Mouse (Mus musculus): Measurements from ENCODE around the gene Tcf12. TPM values are rescaled to one million over a fixed set of nuclear protein-coding genes. Genes with fewer than 3 reads are reported as not detected.
A peak's percentile ranks its signal among the peaks of the same experiment; 100 is the strongest.

Gene Tcf12
- total and polyA plus RNA-seq, 2 experiments from 2014 or later = 37.4 to 122 TPM

DNA sequence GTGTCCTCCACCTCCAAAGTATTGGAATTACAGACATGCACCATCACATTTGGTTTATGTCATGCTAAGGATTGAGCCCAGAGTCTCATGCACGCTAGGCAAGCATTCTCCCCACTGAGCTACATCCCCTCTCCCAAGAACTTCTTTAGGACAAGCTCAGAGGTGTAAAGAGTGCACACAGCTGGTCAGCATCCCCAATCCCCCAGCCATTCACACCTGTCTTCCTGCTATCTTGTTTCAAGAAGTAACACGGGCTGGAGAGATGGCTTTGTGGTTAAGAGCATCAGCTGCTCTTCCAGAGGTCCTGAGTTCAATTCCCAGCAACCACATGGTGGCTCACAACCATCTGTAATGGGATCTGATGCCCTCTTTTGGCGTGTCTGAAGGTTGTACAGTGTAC is 295.6 kb downstream of the Tcf12 start:
- H3K9ac ChIP-seq (replicated peaks; ENCODE audit: low read length, poor library complexity, severe bottlenecking) = no peak overlapping the region
- no peak overlapping the region for H3K4me2 ChIP-seq (ENCODE audit: low read depth, low read length, poor library complexity, severe bottlenecking)
- ATAC-seq (ENCODE audit: low FRiP score) = no peak
- H3K36me3 ChIP-seq (ENCODE audit: insufficient read depth, low read length) = no peaks in the 10 kb centered on the region
- no peak overlapping the region for H3K27ac ChIP-seq (ENCODE audit: low read depth, low read length)
- no peaks in the 10 kb centered on the region for H3K27me3 ChIP-seq (ENCODE audit: insufficient read depth, low read length)
- no peak overlapping the region for H3K4me3 ChIP-seq (ENCODE audit: low read depth, low read length)
- DNase-seq (ENCODE audit: low spot score) = no peak
- no peaks in the 10 kb centered on the region for H3K9me3 ChIP-seq (ENCODE audit: low read length)
- TF ChIP-seq CTCF (IDR thresholded peaks at IDR 0.05) = no peak
- no peaks in the 10 kb centered on the region for H3K4me1 ChIP-seq (ENCODE audit: insufficient read depth, low read length)
- WGBS = 75% methylated on average over 3 of the region's 3 CpGs

DNA sequence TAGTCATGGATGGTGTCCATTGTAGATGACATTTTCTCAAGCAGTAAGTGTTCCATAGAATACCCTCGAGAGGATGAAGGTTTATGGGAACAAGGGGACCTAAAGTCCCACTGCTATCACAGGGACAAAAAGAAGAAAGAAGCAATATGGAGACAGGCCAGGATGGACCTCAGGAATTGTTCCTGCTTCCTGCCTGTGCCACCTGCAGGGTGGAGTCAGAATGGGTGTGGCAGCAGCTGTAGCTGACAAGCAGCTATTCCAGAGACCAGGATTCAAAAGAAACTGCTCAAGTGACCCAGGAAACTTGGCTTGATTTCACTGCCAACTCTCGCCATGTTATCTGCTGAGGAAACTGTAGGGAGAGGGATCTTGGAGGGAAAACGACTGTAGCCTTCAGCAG is 298.1 kb downstream of the Tcf12 start:
- ATAC-seq (ENCODE audit: low FRiP score) = no peak
- no peak for DNase-seq (ENCODE audit: low spot score)
- H3K9me3 ChIP-seq (ENCODE audit: low read length) = no peaks in the 10 kb centered on the region
- WGBS = 89% methylated on average over 3 of the region's 3 CpGs
- TF ChIP-seq CTCF (IDR thresholded peaks at IDR 0.05) = no peak
- H3K9ac ChIP-seq (replicated peaks; ENCODE audit: low read length, poor library complexity, severe bottlenecking) = no peak overlapping the region
- no peak overlapping the region for H3K27ac ChIP-seq (ENCODE audit: low read depth, low read length)
- no peak overlapping the region for H3K4me2 ChIP-seq (ENCODE audit: low read depth, low read length, poor library complexity, severe bottlenecking)
- H3K4me1 ChIP-seq (ENCODE audit: insufficient read depth, low read length) = no peaks in the 10 kb centered on the region
- H3K36me3 ChIP-seq (ENCODE audit: insufficient read depth, low read length) = no peaks in the 10 kb centered on the region
- H3K4me3 ChIP-seq (ENCODE audit: low read depth, low read length) = no peak overlapping the region
- H3K27me3 ChIP-seq (ENCODE audit: insufficient read depth, low read length) = no peaks in the 10 kb centered on the region

DNA sequence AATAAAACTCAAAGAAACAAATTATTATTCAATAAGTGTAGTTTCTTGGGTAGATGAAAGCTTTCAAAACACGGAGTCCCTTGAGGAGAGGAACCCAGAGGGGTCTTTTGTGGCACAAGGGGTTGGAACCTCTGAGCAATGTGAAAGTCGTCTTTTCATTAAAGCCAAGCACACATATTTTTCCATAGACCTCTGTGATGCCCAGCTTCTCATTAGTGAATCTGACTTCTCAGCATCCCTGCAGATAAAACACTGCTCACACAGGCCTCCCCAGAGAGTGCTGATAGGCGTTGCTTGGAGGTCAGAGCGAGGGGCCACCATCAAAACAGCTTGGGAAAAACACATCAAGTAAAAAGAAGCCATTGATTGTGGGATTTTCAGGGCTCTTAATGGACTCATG is 298.8 kb downstream of the Tcf12 start:
- H3K36me3 ChIP-seq (ENCODE audit: insufficient read depth, low read length) = no peaks in the 10 kb centered on the region
- no peak overlapping the region for H3K27ac ChIP-seq (ENCODE audit: low read depth, low read length)
- H3K4me2 ChIP-seq (ENCODE audit: low read depth, low read length, poor library complexity, severe bottlenecking) = no peak overlapping the region
- no peaks in the 10 kb centered on the region for H3K27me3 ChIP-seq (ENCODE audit: insufficient read depth, low read length)
- 44% methylated on average over 4 of the region's 4 CpGs for WGBS
- H3K9ac ChIP-seq (replicated peaks; ENCODE audit: low read length, poor library complexity, severe bottlenecking) = no peak overlapping the region
- no peak for TF ChIP-seq CTCF (IDR thresholded peaks at IDR 0.05)
- H3K9me3 ChIP-seq (ENCODE audit: low read length) = no peaks in the 10 kb centered on the region
- no peak overlapping the region for H3K4me3 ChIP-seq (ENCODE audit: low read depth, low read length)
- no peaks in the 10 kb centered on the region for H3K4me1 ChIP-seq (ENCODE audit: insufficient read depth, low read length)
- no peak for ATAC-seq (ENCODE audit: low FRiP score)
- DNase-seq (ENCODE audit: low spot score) = no peak

DNA sequence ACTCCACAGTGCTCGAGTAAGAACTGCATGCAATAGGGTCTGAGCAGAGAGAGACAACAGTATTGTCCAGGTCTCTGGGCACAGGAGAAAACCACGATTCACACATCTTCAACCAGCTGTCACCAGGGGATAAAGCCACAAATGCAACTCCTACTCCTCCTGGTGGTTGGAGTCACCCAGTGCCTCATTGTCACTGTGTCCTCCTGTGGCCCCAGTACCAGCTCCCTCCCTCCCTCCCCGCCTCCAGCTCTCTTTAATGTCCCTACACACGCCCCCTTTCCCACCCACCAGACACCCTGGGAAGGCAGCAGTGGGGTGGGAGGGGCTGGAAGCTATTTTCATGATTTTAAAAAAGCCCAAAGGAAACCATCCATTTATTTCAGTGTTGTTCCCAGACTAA is 299.3 kb downstream of the Tcf12 start:
- DNase-seq (ENCODE audit: low spot score) (no peak), ATAC-seq (ENCODE audit: low FRiP score) (no peak)
- no peak overlapping the region for H3K9ac ChIP-seq (replicated peaks; ENCODE audit: low read length, poor library complexity, severe bottlenecking)
- no peak overlapping the region for H3K4me3 ChIP-seq (ENCODE audit: low read depth, low read length)
- H3K27me3 ChIP-seq (ENCODE audit: insufficient read depth, low read length) = no peaks in the 10 kb centered on the region
- H3K27ac ChIP-seq (ENCODE audit: low read depth, low read length) = no peak overlapping the region
- no peaks in the 10 kb centered on the region for H3K36me3 ChIP-seq (ENCODE audit: insufficient read depth, low read length)
- no peak overlapping the region for H3K4me2 ChIP-seq (ENCODE audit: low read depth, low read length, poor library complexity, severe bottlenecking)
- WGBS = 35% methylated on average over 4 of the region's 4 CpGs
- no peaks in the 10 kb centered on the region for H3K4me1 ChIP-seq (ENCODE audit: insufficient read depth, low read length)
- peak; percentile 43 for TF ChIP-seq CTCF (IDR thresholded peaks at IDR 0.05)
- H3K9me3 ChIP-seq (ENCODE audit: low read length) = no peaks in the 10 kb centered on the region

DNA sequence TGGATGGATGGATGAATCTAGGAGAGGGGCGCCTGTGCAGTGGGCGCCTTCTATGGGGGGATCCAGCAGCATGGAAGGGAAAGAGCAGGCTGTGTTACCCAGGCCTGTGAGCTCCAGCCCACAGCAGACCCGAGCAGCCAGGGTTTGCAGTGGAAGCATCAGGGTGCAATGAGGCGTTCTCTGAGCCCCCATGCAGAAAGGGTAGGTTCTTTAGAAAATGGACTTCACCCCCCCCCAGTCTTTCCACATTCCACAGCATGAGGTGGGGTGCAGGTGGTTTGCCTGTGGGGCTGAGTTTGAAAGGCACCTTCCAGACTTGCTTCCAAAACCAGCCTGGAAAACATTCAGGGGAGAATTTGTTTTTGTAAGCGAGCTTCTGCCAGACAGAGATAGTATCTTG is 300.3 kb downstream of the Tcf12 start:
- H3K27ac ChIP-seq (ENCODE audit: low read depth, low read length) = no peak overlapping the region
- TF ChIP-seq CTCF (IDR thresholded peaks at IDR 0.05) = no peak
- no peaks in the 10 kb centered on the region for H3K27me3 ChIP-seq (ENCODE audit: insufficient read depth, low read length)
- ATAC-seq (ENCODE audit: low FRiP score) (no peak), DNase-seq (ENCODE audit: low spot score) (no peak)
- H3K36me3 ChIP-seq (ENCODE audit: insufficient read depth, low read length) = no peaks in the 10 kb centered on the region
- H3K4me3 ChIP-seq (ENCODE audit: low read depth, low read length) = no peak overlapping the region
- no peaks in the 10 kb centered on the region for H3K9me3 ChIP-seq (ENCODE audit: low read length)
- H3K9ac ChIP-seq (replicated peaks; ENCODE audit: low read length, poor library complexity, severe bottlenecking) = no peak overlapping the region
- no peak overlapping the region for H3K4me2 ChIP-seq (ENCODE audit: low read depth, low read length, poor library complexity, severe bottlenecking)
- WGBS = 72% methylated on average over 5 of the region's 5 CpGs
- H3K4me1 ChIP-seq (ENCODE audit: insufficient read depth, low read length) = no peaks in the 10 kb centered on the region

DNA sequence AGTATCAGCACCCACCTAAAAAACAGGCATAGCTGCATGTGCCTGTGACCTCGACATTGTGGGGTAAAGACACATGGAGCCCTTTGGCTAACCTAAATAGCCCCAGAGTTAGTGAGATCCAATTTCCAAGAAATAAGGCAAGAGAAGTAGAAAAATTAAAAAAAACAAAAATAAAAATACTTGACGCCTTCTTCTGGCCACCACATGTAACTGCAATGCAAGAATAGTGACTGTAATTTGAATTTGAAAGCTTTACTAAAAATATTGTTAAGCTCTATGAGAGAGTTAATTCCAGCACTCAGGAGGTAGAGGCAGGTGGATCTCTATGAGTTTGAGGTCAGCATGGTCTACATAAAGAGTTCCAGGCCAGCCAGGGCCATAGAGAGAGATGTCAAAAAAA is 300.9 kb downstream of the Tcf12 start:
- no peaks in the 10 kb centered on the region for H3K36me3 ChIP-seq (ENCODE audit: insufficient read depth, low read length)

More for the DNA sequence above, 300.9 kb downstream of the Tcf12 start:
- H3K27me3 ChIP-seq (ENCODE audit: insufficient read depth, low read length) = no peaks in the 10 kb centered on the region
- DNase-seq (ENCODE audit: low spot score) (no peak), ATAC-seq (ENCODE audit: low FRiP score) (no peak)
- WGBS = 80% methylated on average over 2 of the region's 2 CpGs
- no peak overlapping the region for H3K4me3 ChIP-seq (ENCODE audit: low read depth, low read length)
- no peak overlapping the region for H3K9ac ChIP-seq (replicated peaks; ENCODE audit: low read length, poor library complexity, severe bottlenecking)
- TF ChIP-seq CTCF (IDR thresholded peaks at IDR 0.05) = peak; percentile 35
- no peak overlapping the region for H3K27ac ChIP-seq (ENCODE audit: low read depth, low read length)
- no peaks in the 10 kb centered on the region for H3K9me3 ChIP-seq (ENCODE audit: low read length)
- H3K4me2 ChIP-seq (ENCODE audit: low read depth, low read length, poor library complexity, severe bottlenecking) = no peak overlapping the region
- no peaks in the 10 kb centered on the region for H3K4me1 ChIP-seq (ENCODE audit: insufficient read depth, low read length)

Data from midbrain, postnatal 0 days (tissue).